Mouse (Mus musculus) lung, embryonic 14.5 days (tissue): Measurements from ENCODE around the gene Tns3. TPM values are rescaled to one million over a fixed set of nuclear protein-coding genes. Genes with fewer than 3 reads are reported as not detected.

Source experiments
- ATAC-seq: fragments of 200-750 bp; cut with Nextera tagmentation; 2 replicates; pipeline ENCODE4 v1.8.0; 2017; ENCODE audit warnings: mild to moderate bottlenecking, moderate TSS enrichment, moderate library complexity; ENCODE audit not compliant: insufficient read depth
- DNase-seq: peaks from one replicate; pipeline ENCODE4 v3.0.0-alpha.2; 2015
- H3K27ac ChIP-seq: fragments of 300-500 bp; sonication (generic); 2 replicates; pipeline ENCODE4 v1.5.1; 2014; ENCODE audit warnings: low read depth, mild to moderate bottlenecking, moderate library complexity
- H3K27me3 ChIP-seq: fragments of 300-500 bp; sonication (generic); 2 replicates; pipeline ENCODE4 v1.6.1; 2014; ENCODE audit warnings: low read length, control low read depth; ENCODE audit not compliant: insufficient read depth
- H3K36me3 ChIP-seq: fragments of 300-500 bp; sonication (generic); 2 replicates; pipeline ENCODE4 v1.6.1; 2014; ENCODE audit warnings: control low read depth; ENCODE audit not compliant: insufficient read depth
- H3K4me1 ChIP-seq: fragments of 300-500 bp; sonication (generic); 2 replicates; pipeline ENCODE4 v1.6.1; 2014; ENCODE audit warnings: antibody characterized with exemption, control low read depth; ENCODE audit not compliant: insufficient read depth
- H3K4me2 ChIP-seq: fragments of 300-500 bp; sonication (generic); 2 replicates; pipeline ENCODE4 v1.6.1; 2014; ENCODE audit warnings: mild to moderate bottlenecking
- H3K4me3 ChIP-seq: fragments of 300-500 bp; sonication (generic); 2 replicates; pipeline ENCODE4 v1.5.1; 2014; ENCODE audit warnings: low read depth, low read length
- H3K9ac ChIP-seq: fragments of 300-500 bp; sonication (generic); 2 replicates; pipeline ENCODE4 v1.6.1; 2014
- H3K9me3 ChIP-seq: fragments of 300-500 bp; sonication (generic); 2 replicates; pipeline ENCODE4 v1.6.1; 2016; ENCODE audit warnings: low read depth, low read length, control low read depth
- CTCF ChIP-seq: IDR thresholded peaks from 2 replicates; pipeline ENCODE4 v1.5.1; 2016; ENCODE audit warnings: antibody characterized with exemption, low read depth
- WGBS: fragments of 180-500 bp; shearing (Covaris S2); extraction: QIAGEN DNeasy Blood & Tissue Kit; methylation state at CpG from one replicate; pipeline ENCODE4 v1.1.7; 2014; 5-methylcytosine and 5-hydroxymethylcytosine counted together
- polyA plus RNA-seq: library from polyadenylated mRNA; unstranded; fragments of >200 nt; fragmentation: Nextera tagmentation; extraction: Ambion mirVana; gene quantifications from 2 replicates; pipeline ENCODE4 v1.2.1, GENCODE M21; 2014

Gene Tns3
- 34.7 and 41.0 TPM in 2 replicates for polyA plus RNA-seq

DNA sequence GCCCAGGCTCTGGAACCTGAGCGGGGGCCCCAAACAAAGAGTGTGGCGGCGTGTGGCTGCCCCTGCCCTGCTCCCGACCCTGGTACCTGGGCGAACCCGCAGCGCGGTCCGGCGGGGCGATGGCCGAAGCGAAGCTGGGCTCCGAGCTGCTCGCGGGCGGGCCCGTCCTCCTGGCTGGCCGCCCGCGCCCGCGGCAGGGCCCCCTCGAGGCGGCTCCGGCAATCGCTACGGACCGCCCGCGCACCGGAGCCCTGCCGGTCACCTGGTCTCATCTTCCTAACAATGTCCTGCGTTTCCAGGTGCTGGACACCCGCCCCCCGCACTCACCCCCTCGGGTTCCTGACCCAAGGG, at the start of gene Tns3:
Tns3 (minus strand) TSS at position 143 of the 351 bp plus-strand sequence.
- Histone ChIP-seq H3K9me3 (no peaks in the 10 kb centered on the region), H3K9ac (peak within 1 kb of the TSS; percentile 96), H3K4me3 (peak within 1 kb of the TSS; percentile 86), H3K4me2 (peak within 1 kb of the TSS; percentile 87), H3K27me3 (no peaks in the 10 kb centered on the region), H3K4me1 (peaks cover 26% of the 10 kb centered on the region), H3K36me3 (no peaks in the 10 kb centered on the region; the same call in 1 of the 2 replicates), H3K27ac (peak within 1 kb of the TSS; percentile 98)
- ATAC-seq = peak; percentile 67
- under 1% methylated on average over 35 of the region's 37 CpGs for WGBS
- TF ChIP-seq CTCF = peak; percentile 26
- peak; percentile 82 for DNase-seq

DNA sequence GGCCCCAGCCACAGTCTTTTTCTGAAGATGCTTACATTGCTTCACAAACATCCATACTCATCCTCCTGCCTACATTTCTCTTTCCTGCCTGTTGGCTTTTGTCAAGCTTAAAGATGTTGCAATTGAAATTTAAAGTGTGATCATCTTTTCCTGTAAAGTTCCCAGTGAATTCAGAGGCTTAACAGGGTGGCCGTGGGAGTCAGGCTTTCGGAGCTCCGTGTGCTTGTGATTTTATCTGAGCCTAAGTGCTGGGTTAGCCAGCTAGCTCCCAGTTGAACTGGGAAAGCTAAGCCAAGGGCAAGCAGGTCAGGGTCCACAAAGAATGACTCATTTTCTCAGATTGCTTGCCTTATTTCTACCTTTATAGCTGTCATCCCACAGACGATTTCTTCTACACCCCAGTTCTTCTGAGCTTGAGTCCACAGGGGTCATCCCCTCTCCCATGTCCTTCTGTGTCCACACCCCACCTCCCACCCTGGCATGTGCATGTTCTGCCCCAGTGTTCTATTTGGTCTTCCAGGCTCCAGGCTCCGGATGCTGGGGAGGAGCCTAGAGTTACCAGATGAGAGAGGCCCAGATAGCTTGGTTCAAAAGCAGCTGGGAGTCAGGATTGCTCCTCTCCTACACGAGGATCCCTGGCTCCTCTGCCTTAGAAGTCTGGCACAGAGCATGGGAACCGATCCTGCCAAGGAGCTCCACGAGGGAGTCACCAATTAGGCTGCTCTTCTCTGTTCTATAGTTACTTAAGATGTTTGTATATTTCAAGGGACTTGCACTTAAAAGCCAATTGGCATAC, 42.1 kb upstream of the Tns3 start:
- ATAC-seq (no peak), DNase-seq (peak; percentile 45)
- TF ChIP-seq CTCF = no peak
- Histone ChIP-seq H3K36me3 (no peaks in the 10 kb centered on the region), H3K27ac (peak overlapping the region; percentile 27; the same call in 1 of the 2 replicates), H3K27me3 (no peaks in the 10 kb centered on the region), H3K4me1 (peaks cover 14% of the 10 kb centered on the region), H3K4me3 (no peak overlapping the region), H3K9ac (no peak overlapping the region), H3K9me3 (no peaks in the 10 kb centered on the region), H3K4me2 (no peak overlapping the region)
- WGBS = 47% methylated on average over 8 of the region's 8 CpGs

DNA sequence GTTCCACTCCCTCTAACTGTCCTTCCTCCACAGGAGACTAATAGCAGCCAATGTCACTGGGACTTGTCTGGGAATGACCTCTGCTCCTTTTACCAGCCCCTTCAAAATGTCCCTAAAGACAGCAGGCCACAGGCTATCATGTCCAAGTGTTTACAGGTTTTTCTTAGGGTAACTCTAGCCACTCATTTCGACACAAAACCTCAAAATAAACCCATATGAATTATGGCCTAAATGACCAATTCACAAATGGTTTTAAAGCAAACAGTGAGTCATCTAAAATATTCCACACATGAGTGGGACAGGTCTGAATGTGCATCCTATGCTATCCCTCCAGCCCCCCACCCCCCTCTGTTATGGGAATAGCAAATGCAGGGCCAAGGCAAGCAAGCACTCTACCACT, 40.8 kb upstream of the Tns3 start:
- Histone ChIP-seq H3K9ac (no peak overlapping the region), H3K4me3 (no peak overlapping the region), H3K27me3 (no peaks in the 10 kb centered on the region), H3K36me3 (no peaks in the 10 kb centered on the region), H3K4me1 (peaks cover 22% of the 10 kb centered on the region), H3K4me2 (no peak overlapping the region), H3K27ac (no peak overlapping the region), H3K9me3 (no peaks in the 10 kb centered on the region)
- no peak for DNase-seq
- TF ChIP-seq CTCF = no peak
- WGBS = 81% methylated on average over 1 of the region's 1 CpGs
- ATAC-seq = no peak

DNA sequence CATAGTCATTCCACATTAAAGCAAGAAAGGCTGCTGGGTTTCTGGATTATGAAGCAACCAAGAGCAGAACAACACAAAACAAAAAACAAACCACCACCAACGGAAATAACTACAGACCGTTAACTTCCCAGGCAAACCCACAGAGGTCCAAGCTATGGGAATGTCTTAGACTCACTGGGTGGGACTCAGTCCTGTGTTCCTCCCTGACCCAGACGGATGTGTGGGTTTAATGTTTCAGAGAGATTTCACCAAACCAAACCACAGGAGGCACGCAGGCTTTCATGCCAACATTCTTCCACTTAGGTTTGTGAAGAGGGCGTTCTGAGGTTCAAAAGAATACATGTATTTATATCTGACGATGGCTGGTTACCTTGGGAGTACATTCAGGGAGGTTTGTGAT, 39.5 kb upstream of the Tns3 start:
- TF ChIP-seq CTCF = no peak
- Histone ChIP-seq H3K27ac (no peak overlapping the region), H3K9me3 (no peaks in the 10 kb centered on the region), H3K9ac (no peak overlapping the region), H3K4me2 (no peak overlapping the region), H3K36me3 (no peaks in the 10 kb centered on the region), H3K27me3 (no peaks in the 10 kb centered on the region), H3K4me3 (no peak overlapping the region), H3K4me1 (peaks cover 22% of the 10 kb centered on the region)
- ATAC-seq (no peak), DNase-seq (no peak)
- WGBS = 68% methylated on average over 6 of the region's 6 CpGs

DNA sequence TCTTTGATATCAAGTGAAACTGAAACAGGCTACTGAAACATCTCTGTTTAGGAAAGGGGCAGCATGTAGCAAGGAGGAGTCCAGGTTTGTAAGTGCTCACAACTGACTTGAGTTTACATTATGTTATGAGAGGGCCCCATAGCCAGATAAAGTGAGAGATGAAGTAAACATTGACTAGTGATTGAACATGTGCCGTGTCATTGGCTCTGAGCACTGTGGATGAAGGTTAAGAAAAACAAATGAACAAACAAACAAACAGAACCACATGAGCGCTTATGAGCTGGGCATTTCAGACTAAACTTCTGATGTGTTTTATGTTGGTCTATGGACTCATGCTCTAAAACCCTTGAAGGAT, 38.2 kb upstream of the Tns3 start:
- Histone ChIP-seq H3K9ac (no peak overlapping the region), H3K36me3 (no peaks in the 10 kb centered on the region), H3K27me3 (no peaks in the 10 kb centered on the region), H3K9me3 (no peaks in the 10 kb centered on the region), H3K27ac (0 out of 2 replicates have a peak overlapping the region, but pooled peaks have one; percentile 6), H3K4me1 (peaks cover 22% of the 10 kb centered on the region), H3K4me2 (no peak overlapping the region), H3K4me3 (no peak overlapping the region)
- TF ChIP-seq CTCF = no peak
- peak; percentile 63 for DNase-seq
- 50% methylated on average over 2 of the region's 2 CpGs for WGBS
- ATAC-seq = peak; percentile 56; the same call in 1 of the 2 replicates

DNA sequence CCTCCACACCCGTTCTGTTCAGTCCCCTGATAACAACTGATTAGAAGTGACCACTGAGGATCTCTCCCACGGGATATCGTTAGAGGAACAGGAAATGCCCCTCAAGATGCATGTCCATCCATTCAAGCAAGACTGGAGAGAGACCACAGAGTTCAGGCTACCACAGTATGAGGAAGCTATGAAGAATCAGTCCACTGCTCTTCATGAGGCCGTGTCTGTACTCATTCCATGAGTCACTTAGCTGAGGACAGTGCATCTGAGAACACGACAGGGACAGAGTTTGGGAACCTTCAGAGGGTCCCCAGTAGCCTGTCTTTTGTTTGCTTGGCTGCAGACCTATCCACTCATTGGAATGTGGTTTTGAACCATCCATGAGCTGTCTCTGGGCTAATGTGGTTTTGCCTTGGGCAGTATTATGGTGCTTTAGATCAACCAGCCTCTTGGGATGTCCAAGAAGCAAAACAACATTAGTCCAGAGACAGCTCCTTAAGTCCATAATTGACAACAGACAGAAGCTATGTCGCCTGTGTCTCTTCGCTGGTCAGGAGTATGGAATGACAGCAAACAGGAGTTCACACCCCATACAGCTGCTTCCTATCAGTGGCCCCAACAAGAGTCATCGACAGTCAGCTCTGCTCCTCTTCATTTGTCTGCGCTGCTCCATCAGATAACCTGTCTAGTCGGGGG, 37.7 kb upstream of the Tns3 start:
- ATAC-seq (peak; percentile 81; the same call in 1 of the 2 replicates), DNase-seq (peak; percentile 79)
- H3K9ac ChIP-seq = no peak overlapping the region
- H3K4me3 ChIP-seq = no peak overlapping the region
- no peak overlapping the region for H3K4me2 ChIP-seq
- no peaks in the 10 kb centered on the region for H3K9me3 ChIP-seq
- peak overlapping the region; percentile 56 for H3K27ac ChIP-seq
- no peak for TF ChIP-seq CTCF
- H3K4me1 ChIP-seq = peaks cover 22% of the 10 kb centered on the region
- 25% methylated on average over 10 of the region's 10 CpGs for WGBS
- H3K27me3 ChIP-seq = no peaks in the 10 kb centered on the region
- no peaks in the 10 kb centered on the region for H3K36me3 ChIP-seq

DNA sequence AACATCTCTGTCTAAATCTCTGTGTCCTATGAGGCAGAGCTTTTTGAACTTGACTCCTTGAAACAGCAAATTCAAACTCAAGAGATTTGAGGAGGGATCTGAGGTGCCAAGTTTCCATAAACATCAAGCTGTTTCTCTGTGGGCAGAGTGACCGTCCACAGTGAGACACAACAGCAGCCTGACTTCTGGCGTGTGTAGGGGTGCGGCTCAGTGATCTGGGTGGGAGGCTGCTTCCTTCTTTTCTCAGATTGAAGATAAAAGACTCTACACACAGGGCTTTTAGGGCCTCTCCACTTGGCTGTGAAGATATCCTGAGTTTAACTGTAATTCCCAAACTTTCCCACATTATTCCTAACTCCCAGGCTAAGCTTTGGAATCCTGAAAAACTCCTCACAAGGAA, 37.1 kb upstream of the Tns3 start:
- ATAC-seq (no peak), DNase-seq (no peak)
- Histone ChIP-seq H3K4me1 (peaks cover 20% of the 10 kb centered on the region), H3K9me3 (no peaks in the 10 kb centered on the region), H3K4me2 (no peak overlapping the region), H3K9ac (no peak overlapping the region), H3K27me3 (no peaks in the 10 kb centered on the region), H3K36me3 (no peaks in the 10 kb centered on the region), H3K27ac (peak overlapping the region; percentile 56), H3K4me3 (no peak overlapping the region)
- WGBS = 45% methylated on average over 3 of the region's 3 CpGs
- no peak for TF ChIP-seq CTCF
